Mouse (Mus musculus) adrenal gland, postnatal 14 days (tissue): ENCODE data around the gene Fzd10. TPM values are rescaled to one million over a fixed set of nuclear protein-coding genes. Genes with fewer than 3 reads are reported as not detected.

ENCODE experiments used
- DNase-seq: peaks from one replicate; pipeline ENCODE4 v3.0.0; 2021; ENCODE audit warnings: mixed read lengths
- long read RNA-seq, 2 experiments: library from polyadenylated mRNA; stranded (forward); transcript quantifications; one replicate each; pipeline ENCODE4 v2.0.0; 2021
- total RNA-seq: library from RNA; stranded (reverse); gene quantifications from 2 replicates; pipeline ENCODE4 v1.2.3, GENCODE M21; 2021

The Fzd10 gene
- total RNA-seq, result 0.19 and 0.98 TPM in 2 replicates
- long read RNA-seq, experiment 1, result 0 reads
- long read RNA-seq, experiment 2, result 0 reads

GRCm38 (mm10) chr5:128600072-128601021 lies at the start of gene Fzd10:
Gene Fzd10, plus strand, starts transcription at chr5:128600844.
- DNase-seq, result peak; percentile 68

- no peak for DNase-seq
Measured at GRCm38 (mm10) chr5:128551448-128551847, 49.2 kb upstream of the Fzd10 start.

GRCm38 (mm10) chr5:128552136-128552890 lies 48.3 kb upstream of the Fzd10 start:
- DNase-seq, result no peak

- peak; percentile 75 for DNase-seq
Measured at GRCm38 (mm10) chr5:128558126-128558525, 42.5 kb upstream of the Fzd10 start.

- no peak for DNase-seq
Measured at GRCm38 (mm10) chr5:128567313-128567712, 33.3 kb upstream of the Fzd10 start.

- DNase-seq, result no peak
Measured at GRCm38 (mm10) chr5:128568970-128569369, 31.7 kb upstream of the Fzd10 start.

GRCm38 (mm10) chr5:128570091-128570490 lies 30.6 kb upstream of the Fzd10 start:
- no peak for DNase-seq

GRCm38 (mm10) chr5:128570848-128571247 lies 29.8 kb upstream of the Fzd10 start:
- no peak for DNase-seq

- DNase-seq, result no peak
Measured at GRCm38 (mm10) chr5:128571706-128572105, 28.9 kb upstream of the Fzd10 start.

GRCm38 (mm10) chr5:128575997-128576579 lies 24.6 kb upstream of the Fzd10 start:
- DNase-seq, result peak; percentile 47

- DNase-seq, result peak; percentile 60
Measured at GRCm38 (mm10) chr5:128579047-128579650, 21.5 kb upstream of the Fzd10 start.

- DNase-seq, result peak; percentile 69
Measured at GRCm38 (mm10) chr5:128580931-128581330, 19.7 kb upstream of the Fzd10 start.

GRCm38 (mm10) chr5:128581516-128581921 lies 19.1 kb upstream of the Fzd10 start:
- no peak for DNase-seq

GRCm38 (mm10) chr5:128589231-128589630 lies 11.4 kb upstream of the Fzd10 start:
- DNase-seq, result no peak

- DNase-seq, result no peak
Measured at GRCm38 (mm10) chr5:128593446-128593845, 7.2 kb upstream of the Fzd10 start.

GRCm38 (mm10) chr5:128596813-128597212 lies 3.8 kb upstream of the Fzd10 start:
- DNase-seq, result no peak

GRCm38 (mm10) chr5:128597381-128597780 lies 3.3 kb upstream of the Fzd10 start:
- DNase-seq, result no peak

GRCm38 (mm10) chr5:128598191-128598720 lies 2.4 kb upstream of the Fzd10 start:
- no peak for DNase-seq

GRCm38 (mm10) chr5:128598760-128599364 lies 1.8 kb upstream of the Fzd10 start:
- no peak for DNase-seq

- DNase-seq, result no peak
Measured at GRCm38 (mm10) chr5:128599365-128600071, 1.1 kb upstream of the Fzd10 start.
